Mouse (Mus musculus): ENCODE measurements around the gene Zfp3. TPM values are rescaled to one million over a fixed set of nuclear protein-coding genes. Genes with fewer than 3 reads are reported as not detected.

Zfp3 gene
- polyA plus RNA-seq, 1 experiment from 2014 or later: 14.2 TPM

GRCm38 (mm10) chr11:70802208-70802864, 38.3 kb downstream of the Zfp3 start:
- Histone ChIP-seq H3K4me3 (no peak overlapping the region), H3K27me3 (no peaks in the 10 kb centered on the region), H3K27ac (no peak overlapping the region), H3K4me2 (no peak overlapping the region), H3K9ac (no peak overlapping the region), H3K9me3 (no peaks in the 10 kb centered on the region), H3K36me3 (no peaks in the 10 kb centered on the region), H3K4me1 (replicated peaks) (no peaks in the 10 kb centered on the region)
- no peak for ATAC-seq (ENCODE audit: low FRiP score)
- WGBS: 92% methylated on average over 2 of the region's 2 CpGs

- no peak for ATAC-seq (ENCODE audit: low FRiP score)
- H3K9me3 ChIP-seq: no peaks in the 10 kb centered on the region
- no peak overlapping the region for H3K4me3 ChIP-seq
- H3K9ac ChIP-seq: no peak overlapping the region
- no peaks in the 10 kb centered on the region for H3K4me1 ChIP-seq (replicated peaks)
- no peaks in the 10 kb centered on the region for H3K36me3 ChIP-seq
- 74% methylated on average over 2 of the region's 2 CpGs for WGBS
- H3K27me3 ChIP-seq: no peaks in the 10 kb centered on the region
- H3K4me2 ChIP-seq: no peak overlapping the region
- no peak overlapping the region for H3K27ac ChIP-seq
Observed at GRCm38 (mm10) chr11:70802865-70803261, 38.9 kb downstream of the Zfp3 start.

DNA sequence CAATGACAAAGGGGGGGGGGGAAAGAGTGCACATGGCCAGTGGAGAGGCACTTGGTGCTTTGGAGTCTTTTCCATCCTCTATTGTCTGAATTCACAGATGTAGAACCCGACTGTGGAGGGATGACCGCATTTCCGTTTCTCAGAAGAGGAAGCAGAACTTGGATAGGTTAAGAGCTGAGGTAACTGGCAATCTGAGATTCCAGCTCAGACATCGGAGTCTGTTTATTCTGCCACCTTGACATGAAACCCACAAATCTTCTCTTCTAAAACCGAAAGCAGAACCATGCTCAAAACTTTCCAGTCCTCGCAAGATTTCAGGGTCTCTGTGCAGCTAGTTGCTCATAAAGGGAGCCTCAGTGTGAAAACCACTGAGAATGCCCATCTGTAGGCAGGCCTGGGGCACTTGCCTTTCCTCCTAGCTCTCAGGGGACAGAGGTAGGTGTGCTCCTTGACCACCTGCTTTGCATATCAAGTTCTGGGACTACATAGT, 39.7 kb downstream of the Zfp3 start:
- no peak for ATAC-seq (ENCODE audit: low FRiP score)
- WGBS: 88% methylated on average over 6 of the region's 6 CpGs
- Histone ChIP-seq H3K27ac (no peak overlapping the region), H3K9me3 (no peaks in the 10 kb centered on the region), H3K4me2 (no peak overlapping the region), H3K4me3 (no peak overlapping the region), H3K27me3 (no peaks in the 10 kb centered on the region), H3K9ac (no peak overlapping the region), H3K36me3 (no peaks in the 10 kb centered on the region), H3K4me1 (replicated peaks) (no peaks in the 10 kb centered on the region)

DNA sequence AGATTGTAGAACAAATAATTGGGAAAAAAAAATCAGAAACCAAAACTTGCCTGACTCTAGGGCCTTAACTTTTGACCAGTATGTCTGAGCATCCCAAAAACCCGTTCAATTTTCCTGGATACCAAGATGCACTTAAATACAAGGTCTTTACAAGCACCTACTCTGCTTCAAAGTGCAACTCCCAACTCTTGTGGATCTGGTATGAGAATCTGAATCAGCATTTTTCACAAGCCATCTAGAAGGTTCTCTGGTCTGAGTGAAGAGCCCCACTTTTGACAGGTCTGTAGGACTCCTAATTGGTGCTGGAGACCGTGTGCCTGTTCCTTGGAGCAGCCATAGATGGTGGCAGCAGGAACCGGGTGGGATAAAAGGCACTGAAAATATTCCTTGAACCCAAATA, 40.4 kb downstream of the Zfp3 start:
- H3K27ac ChIP-seq: no peak overlapping the region
- no peaks in the 10 kb centered on the region for H3K4me1 ChIP-seq (replicated peaks)
- no peaks in the 10 kb centered on the region for H3K36me3 ChIP-seq
- H3K9me3 ChIP-seq: no peaks in the 10 kb centered on the region
- no peaks in the 10 kb centered on the region for H3K27me3 ChIP-seq
- no peak overlapping the region for H3K4me2 ChIP-seq
- H3K4me3 ChIP-seq: no peak overlapping the region
- 89% methylated on average over 3 of the region's 3 CpGs for WGBS
- no peak for ATAC-seq (ENCODE audit: low FRiP score)
- H3K9ac ChIP-seq: no peak overlapping the region

DNA sequence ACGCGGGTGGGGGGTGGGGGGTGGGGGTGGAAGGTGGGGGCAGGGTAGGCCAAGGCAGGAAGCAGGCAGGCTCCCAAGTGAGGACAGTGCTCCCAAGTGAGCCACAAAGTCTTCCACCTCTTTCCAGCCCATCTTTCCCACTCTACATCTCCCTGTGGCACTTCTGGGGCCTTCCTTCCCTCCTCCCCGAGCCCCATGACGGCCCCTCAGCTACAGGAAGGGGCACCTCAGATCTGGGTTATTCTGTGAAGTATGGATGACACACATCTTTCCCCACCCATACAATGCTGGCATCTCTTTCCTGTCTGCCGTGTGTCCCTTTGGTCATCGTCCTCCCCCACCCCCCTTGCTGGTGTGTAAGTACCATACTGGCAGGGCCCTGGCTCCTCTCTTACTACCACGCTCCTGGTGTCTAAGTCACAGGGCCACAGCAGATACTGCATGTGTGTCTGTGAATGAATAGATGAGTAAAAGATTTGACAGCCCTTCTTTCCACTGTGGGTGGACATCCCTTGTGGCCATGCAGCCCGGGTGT, 41.7 kb downstream of the Zfp3 start:
- H3K9ac ChIP-seq: no peak overlapping the region
- H3K9me3 ChIP-seq: no peaks in the 10 kb centered on the region
- no peak for ATAC-seq (ENCODE audit: low FRiP score)

DNA sequence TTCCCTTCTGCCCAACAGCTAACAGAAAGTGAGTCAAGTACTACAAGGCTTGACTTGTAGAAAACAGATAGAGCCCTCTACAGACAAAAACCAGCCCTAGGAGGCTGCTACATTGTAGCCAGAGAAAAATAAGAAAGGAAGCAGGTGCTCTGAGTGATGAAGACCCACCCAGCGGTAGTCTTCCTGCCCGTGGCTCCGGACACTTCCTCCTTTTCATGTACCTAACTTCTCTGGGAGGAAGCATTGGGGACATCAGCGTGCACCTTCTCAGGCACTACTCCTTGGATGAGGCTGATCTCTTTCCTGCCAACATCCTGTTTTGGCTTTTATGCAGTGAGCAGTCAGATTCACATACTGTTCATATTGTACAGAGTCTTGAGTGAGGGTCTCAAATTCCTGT, 42.7 kb downstream of the Zfp3 start:
- Histone ChIP-seq H3K9me3 (no peaks in the 10 kb centered on the region), H3K36me3 (no peaks in the 10 kb centered on the region), H3K9ac (no peak overlapping the region), H3K4me1 (replicated peaks) (no peaks in the 10 kb centered on the region), H3K4me3 (no peak overlapping the region), H3K27ac (no peak overlapping the region), H3K4me2 (no peak overlapping the region), H3K27me3 (no peaks in the 10 kb centered on the region)
- 90% methylated on average over 4 of the region's 4 CpGs for WGBS
- ATAC-seq (ENCODE audit: low FRiP score): no peak

More for the DNA sequence above, 41.7 kb downstream of the Zfp3 start:
- no peak overlapping the region for H3K27ac ChIP-seq
- 79% methylated on average over 7 of the region's 8 CpGs for WGBS
- no peak overlapping the region for H3K4me3 ChIP-seq
- H3K27me3 ChIP-seq: no peaks in the 10 kb centered on the region
- no peaks in the 10 kb centered on the region for H3K36me3 ChIP-seq
- no peaks in the 10 kb centered on the region for H3K4me1 ChIP-seq (replicated peaks)
- H3K4me2 ChIP-seq: no peak overlapping the region

- 92% methylated on average over 4 of the region's 4 CpGs for WGBS
- H3K36me3 ChIP-seq: no peaks in the 10 kb centered on the region
- no peak overlapping the region for H3K27ac ChIP-seq
- no peaks in the 10 kb centered on the region for H3K9me3 ChIP-seq
- H3K4me3 ChIP-seq: no peak overlapping the region
- H3K27me3 ChIP-seq: no peaks in the 10 kb centered on the region
- no peak overlapping the region for H3K9ac ChIP-seq
- ATAC-seq (ENCODE audit: low FRiP score): no peak
- H3K4me2 ChIP-seq: no peak overlapping the region
- no peaks in the 10 kb centered on the region for H3K4me1 ChIP-seq (replicated peaks)
Observed at GRCm38 (mm10) chr11:70807630-70808029, 43.6 kb downstream of the Zfp3 start.

- Histone ChIP-seq H3K4me3 (no peak overlapping the region), H3K36me3 (no peaks in the 10 kb centered on the region), H3K27me3 (no peaks in the 10 kb centered on the region), H3K9me3 (no peaks in the 10 kb centered on the region), H3K9ac (no peak overlapping the region), H3K27ac (no peak overlapping the region), H3K4me1 (replicated peaks) (no peaks in the 10 kb centered on the region), H3K4me2 (no peak overlapping the region)
- 70% methylated on average over 3 of the region's 3 CpGs for WGBS
- no peak for ATAC-seq (ENCODE audit: low FRiP score)
Observed at GRCm38 (mm10) chr11:70808101-70808500, 44.1 kb downstream of the Zfp3 start.

- Histone ChIP-seq H3K9ac (no peak overlapping the region), H3K4me2 (no peak overlapping the region), H3K27me3 (no peaks in the 10 kb centered on the region), H3K27ac (no peak overlapping the region), H3K4me3 (no peak overlapping the region), H3K36me3 (no peaks in the 10 kb centered on the region), H3K9me3 (no peaks in the 10 kb centered on the region), H3K4me1 (replicated peaks) (no peaks in the 10 kb centered on the region)
- WGBS: 9% methylated on average over 1 of the region's 1 CpGs
- no peak for ATAC-seq (ENCODE audit: low FRiP score)
Observed at GRCm38 (mm10) chr11:70809011-70809410, 45.0 kb downstream of the Zfp3 start.

DNA sequence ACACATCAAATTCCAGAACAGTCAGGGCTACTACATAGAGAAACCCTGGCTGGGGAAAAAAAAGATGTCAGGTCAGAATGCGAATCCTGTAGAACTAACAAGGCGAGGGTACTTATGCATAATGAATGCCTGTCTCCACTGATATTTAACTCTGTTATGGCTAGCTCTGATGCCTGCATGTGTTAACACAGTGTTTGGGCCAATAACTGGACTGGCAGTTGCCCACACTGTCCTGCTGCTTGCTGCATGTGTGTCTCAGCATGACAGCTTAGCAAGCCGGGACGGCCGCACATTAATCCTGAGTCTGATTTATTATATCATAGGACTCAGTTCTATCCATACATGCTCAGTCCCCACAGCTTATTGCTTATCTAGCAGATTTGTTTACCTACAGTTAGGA, 47.0 kb downstream of the Zfp3 start:
- no peaks in the 10 kb centered on the region for H3K9me3 ChIP-seq
- no peaks in the 10 kb centered on the region for H3K27me3 ChIP-seq
- WGBS: 85% methylated on average over 5 of the region's 5 CpGs
- no peak for ATAC-seq (ENCODE audit: low FRiP score)
- no peaks in the 10 kb centered on the region for H3K36me3 ChIP-seq
- H3K4me1 ChIP-seq (replicated peaks): no peaks in the 10 kb centered on the region
- no peak overlapping the region for H3K4me2 ChIP-seq
- no peak overlapping the region for H3K27ac ChIP-seq
- no peak overlapping the region for H3K9ac ChIP-seq
- no peak overlapping the region for H3K4me3 ChIP-seq

- 75% methylated on average over 13 of the region's 13 CpGs for WGBS
- no peak for ATAC-seq (ENCODE audit: low FRiP score)
- H3K4me2 ChIP-seq: no peak overlapping the region
Observed at GRCm38 (mm10) chr11:70811471-70812240, 47.6 kb downstream of the Zfp3 start.

GRCm38 (mm10) chr11:70812365-70812764, 48.4 kb downstream of the Zfp3 start, which contains the start of gene Scimp:
Gene Scimp (minus strand): TSS chr11:70812586.
- ATAC-seq (ENCODE audit: low FRiP score): no peak
- WGBS: 84% methylated on average over 7 of the region's 7 CpGs

More at GRCm38 (mm10) chr11:70811471-70812240, 47.6 kb downstream of the Zfp3 start:
- no peaks in the 10 kb centered on the region for H3K27me3 ChIP-seq
- no peak overlapping the region for H3K9ac ChIP-seq
- H3K27ac ChIP-seq: no peak overlapping the region
- H3K4me3 ChIP-seq: no peak overlapping the region
- no peaks in the 10 kb centered on the region for H3K4me1 ChIP-seq (replicated peaks)
- H3K9me3 ChIP-seq: no peaks in the 10 kb centered on the region
- no peaks in the 10 kb centered on the region for H3K36me3 ChIP-seq

More at GRCm38 (mm10) chr11:70812365-70812764, 48.4 kb downstream of the Zfp3 start, which contains the start of gene Scimp:
- Histone ChIP-seq H3K4me3 (no peak within 1 kb of the TSS), H3K36me3 (no peaks in the 10 kb centered on the region), H3K9me3 (no peaks in the 10 kb centered on the region), H3K27ac (no peak within 1 kb of the TSS), H3K4me2 (no peak within 1 kb of the TSS), H3K27me3 (no peaks in the 10 kb centered on the region), H3K9ac (no peak within 1 kb of the TSS), H3K4me1 (replicated peaks) (no peaks in the 10 kb centered on the region)

Measured in hindbrain, embryonic 13.5 days (tissue).